Mouse (Mus musculus) layer of hippocampus, adult 18-20 months (tissue): ENCODE results near the gene Arhgef11. TPM values are rescaled to one million over a fixed set of nuclear protein-coding genes. Genes with fewer than 3 reads are reported as not detected.

ENCODE experiments used
- DNase-seq, 2 experiments: peaks; one replicate each; pipeline ENCODE4 v3.0.0; 2022; ENCODE audit warnings: low spot score in 2 of 2
- total RNA-seq, 2 experiments: library from RNA; stranded (reverse); gene quantifications; 2 replicates each; pipeline ENCODE4 v1.2.3; 2021

Gene Arhgef11
- total RNA-seq, 2 experiments from 2014 or later: 59.9 to 60.5 TPM

- DNase-seq: no peak
These were observed 141.3 kb downstream of the Arhgef11 start for GRCm38 (mm10) chr3:87758641-87759040.

GRCm38 (mm10) chr3:87761408-87762375 lies 144.3 kb downstream of the Arhgef11 start:
- no peak for DNase-seq

GRCm38 (mm10) chr3:87763202-87763601 lies 145.8 kb downstream of the Arhgef11 start:
- no peak for DNase-seq

- DNase-seq: peak; percentile 85 to 92
These were observed 146.4 kb downstream of the Arhgef11 start for GRCm38 (mm10) chr3:87763683-87764289.

GRCm38 (mm10) chr3:87764506-87764905 lies 147.1 kb downstream of the Arhgef11 start:
- DNase-seq: peak in 1 of 2 experiments; percentile 60

DNA sequence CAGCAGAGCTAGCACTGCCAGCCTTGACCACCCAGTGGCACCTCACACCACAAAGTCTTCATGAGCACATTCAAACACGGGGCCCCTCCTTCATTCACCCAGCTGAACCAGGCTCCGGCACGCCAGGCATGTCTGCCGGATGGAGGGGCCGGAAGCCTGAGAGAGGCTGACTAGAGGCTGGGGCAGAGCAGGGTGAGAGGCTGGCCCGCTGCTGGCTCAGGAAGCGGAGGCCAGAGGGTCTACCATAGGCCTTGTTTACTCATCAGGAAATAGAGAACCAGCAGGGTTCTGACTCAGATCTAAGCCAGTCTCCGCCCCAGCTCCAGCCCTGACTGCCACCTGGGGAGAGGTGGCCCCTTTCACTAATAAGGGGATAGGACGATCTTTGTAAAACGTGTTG lies 147.7 kb downstream of the Arhgef11 start:
- no peak for DNase-seq

GRCm38 (mm10) chr3:87765631-87766283 lies 148.4 kb downstream of the Arhgef11 start:
- DNase-seq: no peak

- DNase-seq: no peak
These were observed 148.9 kb downstream of the Arhgef11 start for GRCm38 (mm10) chr3:87766284-87766667.

- no peak for DNase-seq
These were observed 150.4 kb downstream of the Arhgef11 start for GRCm38 (mm10) chr3:87767764-87768163.

DNA sequence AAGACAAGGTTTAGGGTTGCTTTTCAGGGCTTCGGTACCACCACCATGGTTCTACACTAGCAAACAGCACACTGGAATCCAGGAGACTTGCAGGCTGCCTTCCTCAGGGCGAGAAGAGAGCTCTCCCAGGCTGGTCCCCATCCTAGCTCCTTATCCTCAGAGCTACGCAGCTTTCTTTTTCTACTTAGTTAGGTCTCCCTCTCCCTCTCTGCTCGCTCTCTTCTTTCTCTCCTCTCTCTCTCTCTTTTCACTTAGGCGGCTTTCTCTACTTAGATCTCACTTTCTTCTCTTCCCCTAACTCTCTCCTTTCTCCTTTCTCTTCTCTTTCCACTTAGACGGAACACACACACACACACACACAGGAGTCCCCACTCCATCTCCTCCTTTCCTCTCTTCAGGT lies 151.1 kb downstream of the Arhgef11 start:
- no peak for DNase-seq

- peak in 1 of 2 experiments; percentile 33 for DNase-seq
These were observed 151.5 kb downstream of the Arhgef11 start for GRCm38 (mm10) chr3:87768844-87769243.

GRCm38 (mm10) chr3:87769506-87769905 lies 152.1 kb downstream of the Arhgef11 start:
- DNase-seq: no peak

GRCm38 (mm10) chr3:87770280-87770679 lies 152.9 kb downstream of the Arhgef11 start:
- DNase-seq: peak in 1 of 2 experiments; percentile 65

- no peak for DNase-seq
These were observed 153.7 kb downstream of the Arhgef11 start for GRCm38 (mm10) chr3:87771088-87771487.

DNA sequence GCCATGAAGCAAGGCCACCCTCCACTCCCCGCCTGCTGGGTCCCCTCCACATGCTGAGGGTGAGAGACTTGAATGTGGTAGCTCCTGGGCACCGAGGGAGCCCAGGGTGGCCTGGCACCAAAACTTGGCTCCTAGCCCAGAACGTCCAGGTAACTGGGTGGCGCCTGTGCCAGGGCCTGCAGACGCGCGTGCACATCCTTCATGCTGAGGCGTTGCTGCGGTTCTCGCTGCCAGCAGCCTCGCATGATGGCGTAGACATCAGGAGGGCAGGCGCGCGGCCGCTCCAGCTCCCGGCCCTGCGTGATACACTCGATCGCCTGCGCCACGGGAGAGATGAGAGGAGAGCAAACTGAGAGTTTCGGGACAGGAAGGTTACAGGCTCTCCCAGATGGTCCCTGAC lies 160.9 kb downstream of the Arhgef11 start:
- DNase-seq: no peak

GRCm38 (mm10) chr3:87779086-87779485 lies 161.7 kb downstream of the Arhgef11 start:
- no peak for DNase-seq

GRCm38 (mm10) chr3:87783282-87784023 lies 166.1 kb downstream of the Arhgef11 start:
- DNase-seq: no peak

DNA sequence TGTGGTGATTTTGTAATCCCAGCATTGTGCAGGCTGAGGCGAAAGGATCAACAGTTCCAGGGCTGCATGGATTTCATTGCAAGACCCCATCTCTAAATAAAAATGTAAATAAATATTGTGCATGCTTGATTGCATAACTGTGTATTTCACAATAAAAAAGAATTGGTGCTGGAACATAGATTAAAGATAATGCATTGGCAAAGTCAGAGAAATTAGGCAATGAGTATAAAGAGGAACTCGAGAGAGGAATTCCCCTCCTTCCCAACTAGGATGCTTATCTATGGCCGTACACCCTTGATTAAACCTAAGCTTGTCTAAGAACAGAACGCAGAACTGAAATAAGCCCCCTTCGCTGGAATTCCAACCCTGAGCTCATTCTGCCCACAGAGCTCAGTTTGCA lies 167.8 kb downstream of the Arhgef11 start:
- no peak for DNase-seq

GRCm38 (mm10) chr3:87785626-87786214 lies 168.4 kb downstream of the Arhgef11 start:
- no peak for DNase-seq
